Mouse (Mus musculus) midbrain, embryonic 11.5 days (tissue): Measurements from ENCODE around the gene Hdac6. TPM values are rescaled to one million over a fixed set of nuclear protein-coding genes. Genes with fewer than 3 reads are reported as not detected.
A peak's percentile ranks its signal among the peaks of the same experiment; 100 is the strongest.

Source experiments
- ATAC-seq: fragments of 200-750 bp; cut with Nextera tagmentation; 2 replicates; pipeline ENCODE4 v1.8.0; 2017; ENCODE audit warnings: moderate TSS enrichment, moderate library complexity; ENCODE audit not compliant: low FRiP score
- DNase-seq: peaks from one replicate; pipeline ENCODE4 v3.0.0; 2015; ENCODE audit warnings: low spot score; ENCODE audit errors: missing footprints
- H3K27ac ChIP-seq: fragments of 300-500 bp; sonication (generic); 2 replicates; pipeline ENCODE4 v1.5.1; 2014; ENCODE audit warnings: low read depth, low read length
- H3K27me3 ChIP-seq: fragments of 300-500 bp; sonication (generic); 2 replicates; pipeline ENCODE4 v1.6.1; 2014; ENCODE audit warnings: mild to moderate bottlenecking, low read length, moderate library complexity, mixed read lengths; ENCODE audit not compliant: control insufficient read depth, insufficient read depth
- H3K36me3 ChIP-seq: fragments of 300-500 bp; sonication (generic); 2 replicates; pipeline ENCODE4 v1.6.1; 2014; ENCODE audit warnings: mild to moderate bottlenecking, low read length, moderate library complexity, mixed read lengths; ENCODE audit not compliant: control insufficient read depth, insufficient read depth
- H3K4me1 ChIP-seq: fragments of 300-500 bp; sonication (generic); 2 replicates; pipeline ENCODE4 v1.6.1; 2014; ENCODE audit warnings: low read length; ENCODE audit not compliant: control insufficient read depth, insufficient read depth
- H3K4me2 ChIP-seq: fragments of 300-500 bp; sonication (generic); 2 replicates; pipeline ENCODE4 v1.6.1; 2014; ENCODE audit warnings: mild to moderate bottlenecking, moderate library complexity
- H3K4me3 ChIP-seq: fragments of 300-500 bp; sonication (generic); 2 replicates; pipeline ENCODE4 v1.5.1; 2014; ENCODE audit warnings: low read depth, low read length
- H3K9ac ChIP-seq: fragments of 300-500 bp; sonication (generic); 2 replicates; pipeline ENCODE4 v1.6.1; 2014; ENCODE audit warnings: low read length
- H3K9me3 ChIP-seq: fragments of 300-500 bp; sonication (generic); 2 replicates; pipeline ENCODE4 v1.6.1; 2016; ENCODE audit warnings: low read length; ENCODE audit not compliant: control insufficient read depth
- whole genome bisulfite sequencing: fragments of 180-500 bp; shearing (Covaris S2); extraction: QIAGEN DNeasy Blood & Tissue Kit; methylation state at CpG from one replicate; pipeline ENCODE4 v1.1.7; 2014; 5-methylcytosine and 5-hydroxymethylcytosine counted together
- polyA plus RNA-seq: library from polyadenylated mRNA; unstranded; fragments of >200 nt; fragmentation: Nextera tagmentation; extraction: Ambion mirVana; gene quantifications from 2 replicates; pipeline ENCODE4 v1.2.1, GENCODE M21; 2014

Gene Hdac6
- polyA plus RNA-seq, 1 experiment from 2014 or later = 60.4 TPM

DNA sequence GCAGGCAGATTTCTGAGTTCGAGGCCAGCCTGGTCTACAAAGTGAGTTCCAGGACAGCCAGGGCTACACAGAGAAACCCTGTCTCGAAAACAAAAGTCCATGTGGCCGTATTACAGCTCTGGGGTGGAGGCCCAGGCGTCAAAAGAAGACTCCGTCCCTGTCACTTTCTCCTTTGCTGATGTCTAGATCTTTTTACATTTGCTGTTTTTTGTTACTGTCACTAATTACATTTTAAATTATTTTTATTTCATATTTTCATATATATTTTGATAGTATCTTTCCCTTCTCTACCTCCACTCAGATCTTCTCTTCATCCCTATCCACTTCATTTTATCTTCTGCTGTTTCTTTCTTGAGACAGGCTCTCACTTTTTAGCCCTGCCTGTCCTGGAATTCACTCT, 40.0 kb downstream of the Hdac6 start, which contains the start of gene Gm10491:
Gm10491 (minus strand) TSS at position 101 of the 400 bp plus-strand sequence.
- no peak within 1 kb of the TSS for H3K4me3 ChIP-seq
- no peaks in the 10 kb centered on the region; the same call in 1 of the 2 replicates for H3K36me3 ChIP-seq
- 81% methylated on average over 5 of the region's 5 CpGs for WGBS
- DNase-seq = no peak
- H3K4me2 ChIP-seq = no peak within 1 kb of the TSS
- H3K9me3 ChIP-seq = no peaks in the 10 kb centered on the region
- no peak within 1 kb of the TSS for H3K9ac ChIP-seq
- ATAC-seq = no peak
- no peaks in the 10 kb centered on the region for H3K4me1 ChIP-seq
- no peak within 1 kb of the TSS for H3K27ac ChIP-seq
- no peaks in the 10 kb centered on the region for H3K27me3 ChIP-seq

DNA sequence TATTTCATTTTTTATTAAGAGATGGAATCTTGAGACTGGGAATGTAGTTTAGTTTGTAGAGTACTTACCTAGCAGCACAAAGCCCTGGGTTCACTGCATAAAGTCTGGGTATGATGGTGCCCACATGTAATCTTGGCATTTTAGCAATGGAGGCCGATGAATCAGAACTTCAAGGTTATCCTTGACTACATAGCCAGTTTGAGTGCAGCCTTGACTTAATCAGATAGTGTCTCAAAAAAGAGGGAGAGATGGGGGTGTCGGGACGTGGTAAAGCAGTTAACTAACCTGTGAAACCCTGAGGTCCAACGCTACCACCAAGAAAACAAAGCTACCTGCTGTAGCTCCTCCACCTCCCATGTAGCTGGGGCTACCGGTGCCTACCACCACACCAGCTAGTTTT, 43.2 kb downstream of the Hdac6 start:
- no peak overlapping the region for H3K27ac ChIP-seq
- ATAC-seq = no peak
- no peak overlapping the region for H3K9ac ChIP-seq
- WGBS = 98% methylated on average over 5 of the region's 5 CpGs
- no peaks in the 10 kb centered on the region for H3K9me3 ChIP-seq
- no peaks in the 10 kb centered on the region; the same call in 1 of the 2 replicates for H3K36me3 ChIP-seq
- no peak for DNase-seq
- no peak overlapping the region for H3K4me3 ChIP-seq
- no peaks in the 10 kb centered on the region for H3K27me3 ChIP-seq
- no peaks in the 10 kb centered on the region; the same call in 1 of the 2 replicates for H3K4me1 ChIP-seq
- no peak overlapping the region for H3K4me2 ChIP-seq

DNA sequence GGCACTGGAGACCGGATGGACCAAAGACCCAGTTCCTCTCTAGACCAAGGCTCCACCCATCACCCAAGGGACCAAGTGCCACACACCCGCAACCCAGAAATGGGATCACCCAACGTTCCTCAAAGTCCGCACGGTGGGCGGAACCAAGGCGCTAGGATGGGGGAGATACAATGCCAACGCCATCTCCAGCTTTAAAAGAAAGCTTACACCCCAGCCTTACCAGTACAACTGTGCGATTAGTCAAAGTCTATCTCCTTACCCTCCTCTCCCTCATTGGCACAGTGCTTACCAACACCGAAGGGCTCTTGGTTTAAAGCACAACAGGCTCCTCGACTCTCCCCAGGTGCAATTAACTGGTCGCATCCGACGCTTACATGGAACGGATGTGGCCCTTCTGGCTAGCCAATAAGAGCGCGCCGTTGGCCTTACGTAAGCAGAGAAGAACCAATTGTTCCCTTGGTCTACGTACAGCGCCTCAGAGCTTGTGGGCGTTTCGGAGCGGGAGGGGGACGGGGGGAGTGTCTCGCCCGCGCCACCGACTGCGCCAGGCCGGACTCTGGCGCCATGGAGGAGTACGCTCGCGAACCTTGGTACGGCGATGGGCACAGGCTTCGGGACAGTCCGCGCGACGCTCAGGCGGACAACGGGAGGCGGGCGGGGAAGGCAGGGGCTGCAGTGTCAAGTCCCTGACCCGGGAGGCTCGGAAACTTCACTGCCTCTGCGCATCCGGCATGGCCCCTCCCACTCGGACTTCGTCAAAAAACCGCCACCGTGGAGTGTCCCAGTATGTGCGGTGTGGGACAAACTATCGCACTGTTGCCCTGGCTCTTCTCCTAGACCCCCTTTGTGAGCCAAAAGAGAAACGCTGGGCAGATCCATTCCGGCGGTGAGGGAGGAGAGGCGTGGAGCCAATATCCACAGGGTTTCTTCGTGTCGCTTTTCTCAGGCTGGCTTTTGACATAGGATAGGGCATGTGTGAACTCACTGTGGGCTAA, 48.5 kb downstream of the Hdac6 start, which contains the start of the genes Pqbp1 and Timm17b:
Pqbp1 (minus strand) TSS at position 390 of the 995 bp plus-strand sequence.
Timm17b (plus strand) TSS at position 478 of the 995 bp plus-strand sequence.
- H3K36me3 ChIP-seq = 0 out of 2 replicates have a peak, but pooled peaks cover 3% of the 10 kb centered on the region
- ATAC-seq = peak; percentile 98
- no peaks in the 10 kb centered on the region for H3K9me3 ChIP-seq
- H3K9ac ChIP-seq = peak within 1 kb of the TSS; percentile 66
- H3K27me3 ChIP-seq = no peaks in the 10 kb centered on the region
- WGBS = 16% methylated on average over 62 of the region's 62 CpGs
- peak within 1 kb of the TSS; percentile 49 for H3K4me2 ChIP-seq
- H3K4me3 ChIP-seq = peak within 1 kb of the TSS; percentile 52
- DNase-seq = peak; percentile 97
- H3K4me1 ChIP-seq = no peaks in the 10 kb centered on the region; the same call in 1 of the 2 replicates
- peak within 1 kb of the TSS; percentile 67; the same call in 1 of the 2 replicates for H3K27ac ChIP-seq

DNA sequence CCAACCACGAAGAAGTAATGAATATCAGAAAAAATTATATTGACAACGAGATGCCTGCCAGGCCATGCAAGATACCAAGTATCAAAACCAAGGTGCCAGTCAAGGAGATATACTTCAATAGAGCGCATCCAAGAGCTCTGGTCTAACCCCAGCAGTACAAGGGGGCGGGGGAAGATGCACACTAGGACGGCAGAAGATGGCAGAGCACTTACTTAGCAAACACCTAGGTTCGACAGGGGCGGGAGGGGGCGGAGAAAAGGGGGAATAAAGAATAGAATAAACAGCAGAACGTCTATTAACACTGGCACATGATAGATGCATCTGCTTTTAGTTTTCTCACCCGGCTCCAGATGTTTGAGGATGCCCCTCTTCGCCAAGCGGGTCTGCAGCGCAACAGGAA, 49.5 kb downstream of the Hdac6 start:
- WGBS = 46% methylated on average over 11 of the region's 13 CpGs
- Histone ChIP-seq H3K27me3 (no peaks in the 10 kb centered on the region), H3K4me2 (peak overlapping the region; percentile 49), H3K27ac (no peak overlapping the region), H3K36me3 (0 out of 2 replicates have a peak, but pooled peaks cover 3% of the 10 kb centered on the region), H3K4me3 (peak overlapping the region; percentile 52), H3K9me3 (no peaks in the 10 kb centered on the region), H3K9ac (peak overlapping the region; percentile 66), H3K4me1 (no peaks in the 10 kb centered on the region; the same call in 1 of the 2 replicates)
- no peak for DNase-seq
- no peak for ATAC-seq

DNA sequence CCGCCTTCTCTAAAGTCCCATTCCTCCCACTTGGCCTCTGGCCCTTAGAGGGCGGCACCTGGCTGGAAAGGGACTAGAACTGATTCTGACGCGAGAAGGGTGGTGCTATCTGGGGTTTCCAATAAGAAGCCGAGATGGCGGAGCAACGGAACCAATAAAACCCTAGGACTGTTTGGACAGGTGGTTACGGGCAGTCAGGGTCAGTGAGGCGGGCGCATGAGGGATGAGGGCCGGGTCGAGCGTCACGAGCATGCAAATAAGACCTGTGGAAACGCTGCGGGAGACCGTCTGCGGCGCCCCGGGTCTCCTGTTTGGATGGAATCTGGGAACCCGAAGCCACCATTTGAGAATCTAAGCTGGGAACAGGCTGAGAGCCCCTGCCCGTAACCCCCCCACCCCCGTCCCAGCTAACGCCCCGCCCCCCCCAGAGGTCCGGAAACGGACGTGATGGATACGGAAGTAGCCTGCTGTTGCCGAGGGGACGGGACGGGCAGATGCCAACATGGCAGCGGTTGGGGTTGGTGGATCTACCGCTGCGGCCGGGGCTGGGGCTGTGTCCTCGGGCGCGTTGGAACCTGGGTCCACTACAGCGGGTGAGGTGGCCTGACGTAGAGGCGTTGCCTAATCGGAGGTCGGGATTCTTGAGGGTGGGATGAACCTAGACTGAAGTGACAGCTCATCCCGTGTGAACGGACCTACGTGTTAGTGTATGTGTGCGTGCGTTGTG, 63.7 kb downstream of the Hdac6 start, which contains the start of gene Slc35a2:
Slc35a2 (plus strand) TSS at position 188 of the 727 bp plus-strand sequence.
- Histone ChIP-seq H3K4me1 (peaks cover 5% of the 10 kb centered on the region; the same call in 1 of the 2 replicates), H3K36me3 (no peaks in the 10 kb centered on the region), H3K27ac (peak within 1 kb of the TSS; percentile 59; the same call in 1 of the 2 replicates), H3K9me3 (no peaks in the 10 kb centered on the region), H3K27me3 (no peaks in the 10 kb centered on the region), H3K4me3 (peak within 1 kb of the TSS; percentile 50), H3K4me2 (peak within 1 kb of the TSS; percentile 56), H3K9ac (peak within 1 kb of the TSS; percentile 37)
- DNase-seq (peak; percentile 94), ATAC-seq (peak; percentile 88)
- 18% methylated on average over 47 of the region's 49 CpGs for WGBS

Other genes starting within 250 kb of the Hdac6 start
- 12.8 and 14.1 TPM in 2 replicates for gene Wdr45, start 233.6 kb downstream of the Hdac6 start, polyA plus RNA-seq
- 0.22 TPM in 1 of 2 replicates, not detected in the other for gene Gm45208, start 225.6 kb downstream of the Hdac6 start, polyA plus RNA-seq
- gene Praf2, start 219.4 kb downstream of the Hdac6 start, polyA plus RNA-seq = 97.5 and 106 TPM in 2 replicates
- 15.8 and 24.1 TPM in 2 replicates for gene Ccdc120, start 197.0 kb downstream of the Hdac6 start, polyA plus RNA-seq
- 19.4 and 20.6 TPM in 2 replicates for gene Tfe3, start 185.3 kb downstream of the Hdac6 start, polyA plus RNA-seq
- 51.7 and 52.0 TPM in 2 replicates for gene Gripap1, start 158.1 kb downstream of the Hdac6 start, polyA plus RNA-seq
- gene Kcnd1, start 125.6 kb downstream of the Hdac6 start, polyA plus RNA-seq = 0.86 and 1.1 TPM in 2 replicates
- 33.9 and 34.8 TPM in 2 replicates for gene Otud5, start 106.5 kb downstream of the Hdac6 start, polyA plus RNA-seq
- gene Pim2, start 69.6 kb downstream of the Hdac6 start, polyA plus RNA-seq = 13.2 and 13.3 TPM in 2 replicates
- 10.1 and 11.2 TPM in 2 replicates for gene Slc35a2, start 63.9 kb downstream of the Hdac6 start, polyA plus RNA-seq
- 143 and 160 TPM in 2 replicates for gene Pqbp1, start 48.6 kb downstream of the Hdac6 start, polyA plus RNA-seq
- gene Timm17b, start 48.5 kb downstream of the Hdac6 start, polyA plus RNA-seq = 163 and 179 TPM in 2 replicates
- not detected in 2 replicates for gene Gm10491, start 40.1 kb downstream of the Hdac6 start, polyA plus RNA-seq
- gene Gm10490, start 38.3 kb downstream of the Hdac6 start, polyA plus RNA-seq = not detected in 2 replicates
- 21.9 and 26.9 TPM in 2 replicates for gene Pcsk1n, start 28.1 kb downstream of the Hdac6 start, polyA plus RNA-seq
- gene Eras, start 19.3 kb downstream of the Hdac6 start, polyA plus RNA-seq = not detected in 2 replicates
- 4.8 and 5.2 TPM in 2 replicates for gene Gata1, start 30.2 kb upstream of the Hdac6 start, polyA plus RNA-seq
- gene Glod5, start 70.6 kb upstream of the Hdac6 start, polyA plus RNA-seq = not detected in 2 replicates
- gene Suv39h1, start 126.9 kb upstream of the Hdac6 start, polyA plus RNA-seq = 80.8 and 82.6 TPM in 2 replicates
- gene Was, start 142.6 kb upstream of the Hdac6 start, polyA plus RNA-seq = 0.26 and 0.34 TPM in 2 replicates
- gene Wdr13, start 185.0 kb upstream of the Hdac6 start, polyA plus RNA-seq = 21.9 and 23.4 TPM in 2 replicates
- gene Rbm3, start 198.0 kb upstream of the Hdac6 start, polyA plus RNA-seq = 439 and 458 TPM in 2 replicates
- 11.5 and 11.6 TPM in 2 replicates for gene Tbc1d25, start 228.3 kb upstream of the Hdac6 start, polyA plus RNA-seq
- 32.0 and 36.1 TPM in 2 replicates for gene Ebp, start 245.6 kb upstream of the Hdac6 start, polyA plus RNA-seq